Mouse (Mus musculus) megakaryocyte progenitor cell, adult 5-6 weeks (primary cell): ENCODE results near the gene Rnf183. TPM values are rescaled to one million over a fixed set of nuclear protein-coding genes. Genes with fewer than 3 reads are reported as not detected.

ENCODE experiments used
- ATAC-seq: replicated peaks from 2 replicates; pipeline ENCODE4 v1.8.0; 2016; ENCODE audit warnings: mild to moderate bottlenecking, moderate TSS enrichment, inconsistent platforms; ENCODE audit not compliant: poor library complexity
- total RNA-seq, 2 experiments: library from RNA; stranded (forward) in 1 of 2; stranded (reverse) in 1 of 2; fragments of 157-497, 149-512 nt in 1 of 2; fragments of 200-1000 nt in 1 of 2; gene quantifications; 2 replicates each; pipeline versions ENCODE4 v1.2.3 to v1.2.4; 2015 to 2017

Rnf183 gene
- total RNA-seq, 2 experiments from 2014 or later: not detected

DNA sequence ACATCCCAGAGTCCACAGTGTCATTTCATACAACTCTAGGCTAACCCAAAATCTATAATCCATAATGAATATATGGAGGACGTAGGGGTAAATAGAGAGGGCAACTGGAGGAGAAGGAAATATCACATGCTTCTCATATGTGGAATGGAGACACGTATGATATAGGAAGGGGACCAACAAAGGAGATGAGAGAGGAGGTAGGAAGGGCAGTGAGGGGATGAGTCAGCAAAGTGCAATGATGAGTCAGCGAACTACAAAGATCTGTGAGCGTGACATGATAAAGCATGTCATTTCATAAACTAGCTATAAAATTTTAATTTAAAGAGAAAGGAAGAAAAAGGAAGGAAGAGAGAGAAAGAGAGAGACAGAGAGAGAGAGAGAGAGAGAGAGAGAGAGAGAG is 3.5 kb downstream of the Rnf183 start:
- ATAC-seq: peak; percentile 63; the same call in 1 of the 2 replicates

DNA sequence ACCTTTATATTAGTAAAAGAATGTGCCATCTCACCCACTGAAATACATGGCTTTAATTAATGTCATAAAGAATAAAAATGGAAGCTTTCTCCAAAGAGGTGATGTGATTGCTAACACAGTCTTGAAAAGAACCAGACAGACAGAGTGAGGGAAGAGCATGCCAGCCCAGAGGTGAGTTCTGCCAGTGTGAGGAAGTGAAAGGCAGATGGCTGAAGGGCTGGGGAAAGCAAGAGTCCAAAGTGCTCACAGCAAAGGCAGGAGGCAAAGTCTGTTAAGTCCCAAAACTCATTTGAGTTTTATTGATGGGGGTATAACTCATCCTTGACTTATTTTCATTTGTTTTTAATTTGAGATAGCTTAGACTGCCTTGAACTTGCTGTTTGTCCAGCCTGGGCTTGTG is 4.4 kb downstream of the Rnf183 start:
- no peak for ATAC-seq

DNA sequence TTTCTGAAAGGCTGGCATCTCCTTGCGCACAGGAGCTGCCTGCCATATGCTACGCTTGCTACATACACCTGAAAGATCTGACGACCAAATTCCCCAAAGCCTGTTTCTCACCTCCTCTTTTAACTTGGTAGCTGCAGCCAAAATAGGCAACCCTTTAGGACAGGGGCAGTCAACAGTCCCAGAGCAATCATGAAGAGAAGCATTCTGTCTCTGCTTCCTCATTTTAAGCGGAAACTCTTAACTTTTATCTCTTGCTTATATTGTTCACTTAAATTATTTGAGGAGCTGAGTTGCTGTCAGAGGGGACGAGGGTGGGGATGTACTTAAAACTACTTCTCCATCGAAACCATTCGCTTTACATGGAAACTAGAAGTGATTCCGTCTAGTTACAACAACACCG is 5.4 kb downstream of the Rnf183 start:
- ATAC-seq: no peak

DNA sequence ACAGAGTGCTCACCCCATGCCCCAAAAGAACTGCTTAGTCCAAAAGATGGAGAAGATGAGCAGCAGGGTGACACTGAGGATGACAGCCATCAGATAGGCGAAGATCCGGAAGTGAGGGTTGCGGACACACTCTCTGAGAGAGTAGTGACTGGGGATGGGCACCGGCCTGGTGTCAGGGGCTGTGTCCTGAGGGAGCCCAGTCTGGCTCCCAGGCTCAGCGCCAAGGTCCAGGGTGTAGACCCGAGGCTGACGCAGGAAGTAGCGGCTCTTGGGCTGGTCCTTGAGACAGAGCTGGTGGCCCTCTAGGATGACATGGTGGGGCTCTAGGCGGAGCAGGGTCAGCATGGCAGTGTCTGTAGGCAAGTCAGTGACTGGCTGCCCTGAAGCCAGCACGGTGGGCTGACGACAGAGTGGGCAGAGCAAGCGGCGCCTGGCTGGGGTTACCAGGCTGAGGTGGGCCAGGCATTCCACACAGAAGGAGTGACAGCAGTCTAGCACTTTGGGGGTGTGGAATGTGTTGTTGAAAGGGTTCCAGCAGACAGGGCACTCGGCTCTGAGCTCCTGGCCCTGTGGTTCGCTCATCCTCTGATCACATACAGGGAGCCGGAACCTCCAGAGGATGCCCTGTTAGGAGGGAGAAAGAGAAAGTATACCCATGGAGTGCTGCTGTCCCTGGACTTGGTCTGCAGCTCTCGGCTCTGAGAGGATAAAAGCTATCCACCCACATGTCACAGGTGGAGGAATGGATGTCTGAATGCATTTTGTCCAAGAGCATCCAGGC is 6.9 kb downstream of the Rnf183 start:
- peak; percentile 16; the same call in 1 of the 2 replicates for ATAC-seq

DNA sequence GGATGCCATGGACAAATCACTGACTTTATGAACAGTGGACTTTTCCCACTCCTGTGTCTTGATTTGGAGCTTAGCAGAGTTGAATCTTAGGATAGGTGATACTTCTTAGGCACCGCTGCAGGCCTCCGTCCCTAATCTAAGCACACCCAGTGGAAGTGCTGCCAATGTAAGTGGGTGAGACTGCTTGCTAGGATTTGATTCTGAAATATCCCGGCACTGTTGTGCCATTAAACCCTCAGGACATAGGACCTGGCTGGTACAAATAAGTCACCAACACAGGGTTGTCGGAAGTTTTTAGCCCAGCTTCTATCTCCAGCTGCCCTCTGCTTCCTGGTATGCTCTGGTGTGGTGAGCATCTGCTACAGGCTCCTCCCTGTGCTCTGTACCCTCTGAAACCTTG is 9.2 kb downstream of the Rnf183 start:
- ATAC-seq: no peak

DNA sequence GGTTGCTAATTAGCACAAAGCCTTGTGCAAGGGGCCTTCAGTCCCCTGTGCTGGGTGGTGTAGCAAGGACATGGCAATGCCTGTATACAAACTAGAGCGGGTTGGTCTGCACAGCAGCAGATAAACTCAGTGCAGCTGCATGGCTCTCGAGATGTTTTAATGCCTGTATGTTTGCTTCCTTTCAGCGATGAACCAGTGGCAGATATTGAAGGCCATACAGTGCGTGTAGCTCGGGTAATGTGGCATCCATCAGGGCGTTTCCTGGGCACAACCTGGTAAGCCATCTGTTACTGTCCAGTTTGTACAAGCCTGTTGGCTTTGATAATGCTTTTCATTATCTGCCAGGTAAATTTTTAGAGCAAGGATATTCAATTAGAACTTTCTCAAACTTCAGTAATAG is 16.0 kb downstream of the Rnf183 start:
- ATAC-seq: no peak

DNA sequence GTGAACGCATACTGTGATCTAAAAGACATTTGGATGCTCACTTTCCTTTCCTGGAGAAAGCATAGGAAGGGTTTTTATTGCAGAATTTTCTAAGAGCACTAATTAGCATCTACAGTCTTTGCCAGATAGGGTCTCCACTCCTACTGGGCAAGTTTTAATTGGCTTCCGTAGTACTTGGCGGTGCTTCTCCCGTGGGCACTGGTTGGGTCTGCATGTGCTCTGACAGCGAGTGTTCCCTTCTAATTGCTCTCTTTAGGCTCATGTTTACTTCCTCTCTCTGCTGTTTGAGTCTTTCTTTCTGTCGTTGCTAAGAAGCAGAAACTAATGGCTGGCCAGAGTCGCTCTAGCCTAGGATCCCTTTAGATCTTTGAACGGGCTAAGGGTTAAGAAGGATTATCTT is 16.6 kb downstream of the Rnf183 start:
- ATAC-seq: no peak

DNA sequence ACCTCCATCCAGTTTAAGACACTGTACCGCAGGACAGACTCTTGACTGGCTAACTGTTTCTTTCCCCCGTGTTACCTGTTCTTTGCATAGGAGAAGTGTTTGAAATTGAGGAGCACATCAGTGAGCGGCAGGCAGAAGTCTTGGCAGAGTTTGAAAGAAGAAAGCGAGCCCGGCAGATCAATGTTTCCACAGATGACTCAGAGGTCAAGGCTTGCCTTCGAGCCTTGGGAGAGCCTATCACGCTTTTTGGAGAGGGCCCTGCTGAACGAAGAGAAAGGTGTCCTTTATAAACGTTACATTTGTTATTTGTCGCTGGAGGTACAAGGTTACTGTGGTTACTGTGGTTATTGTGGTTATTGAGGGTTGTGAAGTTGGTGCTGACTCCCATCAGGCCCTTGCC is 23.4 kb downstream of the Rnf183 start:
- no peak for ATAC-seq

DNA sequence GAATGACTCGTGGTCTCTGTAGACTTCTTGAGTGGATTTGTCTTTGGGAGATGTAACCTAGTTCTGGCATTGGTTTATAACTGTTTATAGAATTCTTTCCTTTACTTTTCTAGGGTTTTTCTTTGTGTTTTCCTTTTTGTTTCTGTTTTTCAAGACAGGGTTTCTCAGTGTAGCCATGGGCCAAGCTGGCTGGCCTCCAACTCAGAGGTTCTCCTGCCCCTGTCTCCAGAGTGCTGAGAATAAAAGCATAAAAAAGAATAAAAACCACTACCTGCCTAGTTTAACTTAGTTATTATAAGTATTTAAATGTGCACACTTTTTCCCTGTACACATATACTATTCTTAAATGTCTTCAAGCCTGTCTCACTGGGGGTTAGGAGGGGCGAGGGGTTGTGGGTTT is 24.7 kb downstream of the Rnf183 start:
- ATAC-seq: no peak

DNA sequence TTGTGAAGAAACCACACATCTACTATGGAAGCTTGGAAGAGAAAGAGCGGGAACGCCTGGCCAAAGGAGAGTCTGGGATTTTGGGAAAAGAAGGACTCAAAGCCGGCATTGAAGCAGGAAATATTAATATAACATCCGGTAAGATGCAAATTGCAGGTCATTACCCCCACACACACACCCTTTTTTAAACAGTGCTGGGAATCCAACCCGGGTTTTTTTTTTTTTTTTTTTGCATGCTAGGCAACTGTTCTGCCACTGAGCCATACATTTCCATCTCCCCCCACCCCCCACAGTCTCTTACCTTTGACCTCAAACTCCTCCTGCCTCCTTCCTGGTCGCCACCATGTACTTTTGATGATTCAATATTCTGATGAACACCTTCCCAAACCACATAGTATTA is 25.4 kb downstream of the Rnf183 start:
- no peak for ATAC-seq

DNA sequence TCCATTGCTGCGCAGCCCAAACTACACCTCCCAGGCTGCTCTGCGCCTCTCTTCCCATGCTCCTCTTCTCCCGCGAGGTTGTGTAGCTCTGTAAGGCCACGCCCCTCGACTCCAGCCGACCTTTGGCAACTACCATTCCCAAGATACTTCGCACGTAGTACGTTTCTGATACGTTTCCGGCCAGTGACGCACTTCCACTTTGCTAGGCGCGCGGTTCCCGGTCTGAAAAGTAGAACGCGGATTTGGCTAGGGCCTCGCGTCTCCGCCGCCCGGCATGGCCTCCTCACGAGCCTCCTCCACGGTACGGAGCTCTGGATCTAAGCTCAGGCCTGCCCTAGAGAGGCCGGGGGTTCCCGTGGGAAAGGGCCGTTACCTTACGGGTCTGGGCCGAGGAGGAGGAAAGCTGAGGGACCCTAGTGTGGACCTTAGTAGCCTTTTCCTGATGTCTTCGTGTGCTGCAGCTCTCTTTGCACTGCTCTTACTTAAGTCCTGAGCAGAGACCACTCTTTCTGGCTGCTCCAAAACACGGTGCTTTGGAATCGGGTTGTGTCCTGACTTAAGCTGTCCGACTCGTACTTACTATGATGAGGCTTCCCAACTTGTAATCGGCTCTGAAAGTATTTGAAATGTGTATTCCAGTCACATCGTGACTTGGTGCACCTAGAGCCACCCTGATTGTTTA is 26.3 kb downstream of the Rnf183 start, which contains the start of the genes Cdc26 and Prpf4:
Gene Cdc26 (minus strand): TSS at position 42 of the 682 bp plus-strand sequence.
Gene Prpf4 (plus strand): TSS at position 197 of the 682 bp plus-strand sequence.
- ATAC-seq: peak; percentile 93

DNA sequence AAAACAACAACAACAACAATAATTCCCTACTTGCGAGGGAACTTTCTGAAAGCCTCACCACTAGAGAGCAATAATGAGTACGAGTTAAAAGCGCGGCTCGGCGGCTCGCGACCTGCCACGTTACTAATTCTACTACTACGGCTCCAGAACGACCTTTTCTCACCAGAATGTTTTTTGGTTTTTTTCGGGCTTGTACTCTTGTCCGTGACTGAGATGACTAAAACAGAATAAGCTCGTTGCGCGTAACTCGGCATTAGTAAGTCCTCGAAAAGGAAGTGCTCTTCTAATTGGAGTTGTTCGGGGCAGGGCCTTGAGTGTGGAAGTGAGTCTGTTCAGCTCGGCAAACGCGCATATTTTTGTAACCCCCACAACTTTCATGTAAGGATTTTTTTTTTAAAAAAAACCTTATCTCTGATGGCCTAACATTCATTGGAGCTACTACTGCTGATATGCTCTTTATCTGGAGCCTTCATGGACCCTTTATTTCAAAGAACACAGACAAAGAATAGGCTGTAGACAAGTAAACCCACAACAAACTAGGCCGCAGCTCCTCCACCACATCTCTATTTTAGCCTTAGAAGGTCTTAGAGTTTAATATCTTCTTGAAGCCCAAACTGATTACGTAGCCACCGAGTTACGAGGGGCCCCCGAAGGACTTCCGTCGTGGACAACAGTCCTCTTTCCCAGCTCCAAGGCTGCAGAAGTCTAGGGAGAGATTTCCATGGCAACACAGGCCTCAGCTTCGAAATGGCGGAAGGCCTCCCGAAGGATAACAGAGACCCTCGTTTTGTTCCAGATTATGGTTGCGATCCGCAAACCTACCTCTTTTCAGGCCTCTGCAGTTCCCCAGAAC is 27.1 kb downstream of the Rnf183 start:
- peak; percentile 53 for ATAC-seq

DNA sequence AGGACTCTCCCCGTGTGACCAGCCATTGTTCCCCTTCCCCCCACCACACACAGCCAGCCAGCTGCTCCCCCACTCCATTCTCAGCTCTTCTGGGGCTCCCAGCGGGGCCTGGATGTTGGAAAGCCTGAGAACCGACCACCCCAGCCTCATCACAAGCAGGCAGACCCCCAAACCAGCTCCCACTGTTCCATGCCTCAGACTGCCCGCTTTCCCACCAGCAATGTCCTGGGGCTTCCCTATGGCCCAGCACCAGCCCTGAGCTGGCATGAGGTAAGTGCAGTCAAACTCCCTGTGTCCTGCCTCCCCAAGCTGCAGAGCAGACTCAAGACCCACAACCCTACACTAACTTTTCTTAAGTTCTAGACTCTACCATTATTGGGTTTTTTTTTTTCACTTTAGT is 28.9 kb downstream of the Rnf183 start:
- no peak for ATAC-seq

DNA sequence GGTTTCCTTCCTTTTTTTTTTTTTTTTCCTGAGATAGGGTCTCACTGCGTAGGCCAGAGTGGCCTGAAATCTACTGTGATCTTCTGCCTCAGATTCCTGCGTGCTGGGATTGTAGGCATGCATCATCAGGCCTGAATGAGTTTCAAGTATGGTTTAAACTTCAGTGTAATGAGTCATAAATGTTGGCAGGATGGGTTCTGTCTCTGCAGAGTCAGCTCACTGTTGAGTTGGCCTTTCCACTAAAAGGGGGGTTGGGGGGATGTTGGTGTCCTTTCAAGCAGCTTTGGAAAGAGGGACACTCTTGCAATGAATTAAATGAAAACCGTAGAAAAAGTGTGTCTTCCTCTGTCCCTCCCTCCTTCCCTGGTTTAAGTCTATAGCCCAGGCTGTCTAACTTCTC is 36.1 kb downstream of the Rnf183 start:
- no peak for ATAC-seq

DNA sequence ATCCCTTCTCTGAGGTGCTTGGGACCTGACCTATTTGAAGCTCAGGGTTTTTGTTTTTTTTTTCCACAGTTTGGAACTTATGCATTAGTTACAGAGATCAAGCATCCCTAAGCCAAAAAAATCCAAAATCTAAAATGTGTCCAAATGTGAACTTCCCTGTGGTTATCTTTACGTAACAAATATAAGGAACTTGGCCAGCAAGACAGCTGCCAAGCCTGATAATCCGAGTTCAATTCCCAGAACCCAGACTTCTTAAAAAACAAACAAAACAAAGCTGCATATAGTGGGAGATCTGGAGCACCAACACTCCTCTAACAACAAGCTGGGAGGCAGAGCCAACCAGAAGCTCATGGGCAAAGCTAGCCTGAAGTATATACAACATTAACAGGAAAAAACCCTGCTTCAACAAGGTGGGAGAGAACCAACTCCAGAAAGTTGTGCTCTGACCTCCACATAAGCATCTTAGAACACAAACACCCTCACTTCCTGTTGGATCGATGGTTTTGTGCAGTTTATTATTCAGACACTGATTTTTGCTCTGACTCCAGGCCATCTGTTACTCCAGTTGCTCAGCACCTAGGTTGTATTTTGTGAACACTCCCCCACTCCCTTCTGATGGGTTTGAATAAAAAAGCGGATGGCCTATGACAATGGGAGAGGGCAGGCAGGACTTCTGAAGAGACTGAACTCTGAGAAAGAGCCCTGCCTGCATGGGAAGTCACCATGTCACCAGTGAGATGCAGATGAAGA is 37.3 kb downstream of the Rnf183 start:
- no peak for ATAC-seq

DNA sequence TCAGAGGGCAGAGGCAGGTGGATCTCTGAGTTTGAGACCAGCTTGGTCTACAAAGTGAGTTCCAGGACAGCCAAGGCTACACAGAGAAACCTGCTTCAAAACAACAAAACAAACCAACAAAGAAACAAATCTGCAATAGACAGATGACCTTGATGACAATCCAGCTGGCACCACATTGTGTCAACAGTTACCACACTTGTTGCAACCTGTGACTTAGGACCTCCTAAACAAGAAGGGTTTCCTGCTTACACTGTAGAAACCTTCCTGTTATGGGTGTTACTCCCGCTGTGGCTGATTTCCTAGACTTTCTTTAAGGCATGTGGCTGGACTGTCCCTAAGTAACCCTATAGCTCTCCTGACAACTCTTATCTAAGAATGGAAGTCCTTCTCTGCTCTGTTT is 39.2 kb downstream of the Rnf183 start:
- peak; percentile 47 for ATAC-seq

DNA sequence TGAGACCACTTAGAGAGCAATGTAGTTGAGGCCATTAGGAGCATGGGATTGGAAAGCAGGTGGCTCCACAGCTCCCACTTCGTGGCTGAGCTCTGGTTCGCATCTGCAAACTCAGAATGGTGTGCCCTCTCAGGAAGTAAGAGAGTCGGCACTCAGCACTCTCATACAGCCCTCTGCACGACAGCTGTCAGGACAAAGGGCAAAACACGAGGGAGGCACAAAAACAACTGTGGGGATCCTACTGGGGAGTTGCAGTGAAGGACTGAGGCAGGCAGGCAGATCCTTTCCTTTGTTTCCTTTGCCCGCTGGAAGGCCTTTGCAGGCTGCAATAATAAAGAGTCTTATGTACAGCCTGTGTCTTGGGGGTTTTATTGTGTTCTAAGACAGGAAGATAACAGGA is 41.6 kb downstream of the Rnf183 start:
- no peak for ATAC-seq

DNA sequence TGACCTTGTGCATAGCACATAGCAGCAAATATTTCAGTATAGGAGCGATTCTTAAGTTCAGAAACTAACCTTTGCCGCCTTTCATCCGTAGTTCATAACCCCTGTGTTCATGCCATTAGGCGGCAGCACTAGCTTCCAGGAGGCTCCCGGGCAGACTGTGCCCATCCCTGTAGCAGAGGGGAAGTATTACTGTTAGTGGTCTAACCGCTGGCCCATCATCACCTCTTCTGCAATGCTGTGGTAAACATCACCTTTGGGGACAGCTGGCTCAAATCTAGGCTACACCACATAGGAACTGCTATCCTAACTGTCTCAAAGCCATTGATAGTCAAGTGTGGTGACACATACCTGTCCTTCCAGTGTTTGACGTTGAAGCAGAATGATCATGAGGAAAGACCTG is 43.2 kb downstream of the Rnf183 start:
- ATAC-seq: peak; percentile 96

DNA sequence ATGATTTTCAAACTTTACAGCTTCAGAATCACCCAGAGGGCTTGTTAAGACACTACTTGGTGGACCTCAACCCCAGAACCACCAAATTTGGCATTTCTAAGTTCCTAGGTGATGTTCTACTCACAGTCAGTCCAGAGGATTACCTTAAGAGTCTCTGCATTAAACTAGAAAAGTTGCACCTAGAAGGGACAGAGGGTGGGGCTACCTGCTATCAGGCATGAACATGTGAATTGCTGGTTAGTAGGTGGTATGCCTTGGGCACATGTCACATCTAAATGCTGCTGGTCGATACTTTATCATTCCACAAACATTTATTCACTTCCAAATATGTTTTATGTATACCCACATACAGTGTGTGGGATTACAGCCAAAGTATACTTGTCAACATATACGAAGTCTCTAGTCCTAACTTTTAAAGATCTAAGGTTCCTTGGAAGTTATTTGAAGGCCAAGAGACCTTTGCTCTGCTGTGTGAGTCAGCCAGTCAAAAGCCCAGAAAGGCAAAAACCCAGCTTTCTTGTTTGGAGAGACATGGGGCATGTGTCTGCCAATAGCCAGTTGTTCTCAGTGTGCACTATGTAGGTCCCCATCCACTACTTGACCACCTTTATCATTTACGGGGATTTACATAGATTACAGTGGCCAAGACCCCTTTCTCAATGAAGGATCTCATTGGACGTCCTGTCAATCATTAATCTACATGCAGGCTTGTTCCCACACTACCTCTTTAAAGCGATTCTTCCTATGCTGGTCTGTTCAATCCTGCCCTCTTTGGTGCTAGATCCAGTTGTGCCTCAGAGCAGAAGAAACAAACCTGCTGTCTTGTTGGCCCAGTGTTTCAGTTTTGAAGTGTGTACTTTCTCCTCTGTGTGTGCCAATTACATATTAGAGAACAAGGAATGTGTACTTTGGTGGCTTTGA is 45.2 kb downstream of the Rnf183 start:
- ATAC-seq: no peak

DNA sequence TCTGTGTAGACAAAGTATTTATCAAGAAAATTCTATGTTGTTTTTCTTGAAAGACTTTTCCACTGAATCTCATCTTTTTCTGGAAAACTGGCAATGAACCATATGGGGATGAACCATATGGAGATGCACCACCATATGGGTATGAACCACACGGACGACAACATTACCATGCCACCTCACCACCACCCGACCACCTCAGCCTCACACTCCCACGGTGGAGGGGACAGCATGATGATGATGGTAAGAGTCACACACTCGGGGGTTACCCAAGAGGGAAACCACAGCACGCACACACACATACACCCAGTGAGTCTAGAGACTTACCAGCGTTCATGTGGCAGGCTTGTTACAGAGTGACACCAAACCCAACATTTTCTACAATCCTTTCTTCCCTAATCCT is 49.6 kb downstream of the Rnf183 start:
- ATAC-seq: no peak
